Mouse (Mus musculus): ENCODE data around the gene Vmn2r89. TPM values are rescaled to one million over a fixed set of nuclear protein-coding genes. Genes with fewer than 3 reads are reported as not detected.

Vmn2r89 gene
- polyA plus RNA-seq, 1 experiment from 2014 or later, result not detected

- no peaks in the 10 kb centered on the region for H3K27me3 ChIP-seq (replicated peaks)
- ATAC-seq (ENCODE audit: extremely low read depth, insufficient number of reproducible peaks, low FRiP score, low TSS enrichment), result no peak
- no peak overlapping the region for H3K4me2 ChIP-seq
- H3K4me3 ChIP-seq, result no peak overlapping the region
- H3K4me1 ChIP-seq, result no peaks in the 10 kb centered on the region
- H3K9me3 ChIP-seq, result no peaks in the 10 kb centered on the region
- H3K9ac ChIP-seq, result no peak overlapping the region
- no peaks in the 10 kb centered on the region for H3K36me3 ChIP-seq
- 73% methylated on average over 1 of the region's 1 CpGs for WGBS
- H3K27ac ChIP-seq (replicated peaks), result no peak overlapping the region
Observed at GRCm38 (mm10) chr14:51486111-51486510, 34.5 kb downstream of the Vmn2r89 start.

- Histone ChIP-seq H3K9ac (no peak overlapping the region), H3K27me3 (replicated peaks) (no peaks in the 10 kb centered on the region), H3K9me3 (no peaks in the 10 kb centered on the region), H3K36me3 (no peaks in the 10 kb centered on the region), H3K4me2 (no peak overlapping the region), H3K4me3 (no peak overlapping the region), H3K27ac (replicated peaks) (no peak overlapping the region), H3K4me1 (no peaks in the 10 kb centered on the region)
- 72% methylated on average over 2 of the region's 2 CpGs for WGBS
- ATAC-seq (ENCODE audit: extremely low read depth, insufficient number of reproducible peaks, low FRiP score, low TSS enrichment), result no peak
Observed at GRCm38 (mm10) chr14:51495781-51496180, 44.1 kb downstream of the Vmn2r89 start.

DNA sequence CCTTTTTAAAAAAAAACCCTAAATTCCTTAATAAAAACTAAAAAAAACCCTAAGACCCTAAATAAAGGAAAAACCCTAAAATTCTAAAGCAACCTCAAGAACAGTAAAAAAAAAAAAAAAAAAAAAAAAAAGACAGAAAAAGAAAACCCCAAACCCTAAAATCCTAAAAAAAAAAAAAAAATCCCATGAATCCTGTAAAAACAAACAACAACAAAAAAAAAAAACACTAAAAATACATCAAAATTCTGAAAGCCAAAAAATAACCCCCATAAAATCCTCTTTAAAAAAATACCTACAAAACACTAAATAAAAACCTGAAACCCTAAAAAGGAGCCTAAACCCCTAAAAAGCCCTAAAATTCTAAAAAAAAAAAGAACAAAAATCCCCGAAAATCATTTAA, 45.3 kb downstream of the Vmn2r89 start:
- no peaks in the 10 kb centered on the region for H3K4me1 ChIP-seq
- H3K27me3 ChIP-seq (replicated peaks), result no peaks in the 10 kb centered on the region
- no peak overlapping the region for H3K4me2 ChIP-seq
- no peaks in the 10 kb centered on the region for H3K36me3 ChIP-seq
- no peak overlapping the region for H3K4me3 ChIP-seq
- H3K27ac ChIP-seq (replicated peaks), result no peak overlapping the region
- no peak overlapping the region for H3K9ac ChIP-seq
- WGBS, result 70% methylated on average over 1 of the region's 1 CpGs
- no peaks in the 10 kb centered on the region for H3K9me3 ChIP-seq
- ATAC-seq (ENCODE audit: extremely low read depth, insufficient number of reproducible peaks, low FRiP score, low TSS enrichment), result no peak

DNA sequence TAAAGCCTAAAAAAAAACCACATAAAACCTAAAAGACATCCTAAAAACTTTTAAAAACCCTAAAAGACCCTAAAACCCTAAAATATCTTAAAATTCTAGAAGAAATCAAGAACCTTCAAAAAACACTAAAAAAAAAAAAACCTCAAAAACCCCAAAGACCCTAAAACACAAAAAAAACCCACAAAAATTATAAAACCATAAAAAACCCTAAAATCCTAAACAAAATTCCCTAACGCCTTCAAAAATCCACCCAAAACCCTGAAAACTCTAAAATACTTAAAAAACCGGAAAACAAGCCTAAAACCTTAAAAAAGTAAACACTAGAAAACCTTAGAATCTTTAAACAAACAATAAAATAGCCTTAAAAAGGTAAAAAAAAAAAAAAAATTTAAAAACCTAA, 46.3 kb downstream of the Vmn2r89 start:
- Histone ChIP-seq H3K27ac (replicated peaks) (no peak overlapping the region), H3K4me3 (no peak overlapping the region), H3K4me1 (no peaks in the 10 kb centered on the region), H3K9ac (no peak overlapping the region), H3K9me3 (no peaks in the 10 kb centered on the region), H3K27me3 (replicated peaks) (no peaks in the 10 kb centered on the region), H3K36me3 (no peaks in the 10 kb centered on the region), H3K4me2 (no peak overlapping the region)
- 80% methylated on average over 2 of the region's 2 CpGs for WGBS
- no peak for ATAC-seq (ENCODE audit: extremely low read depth, insufficient number of reproducible peaks, low FRiP score, low TSS enrichment)

GRCm38 (mm10) chr14:51499707-51500275, 48.1 kb downstream of the Vmn2r89 start:
- no peaks in the 10 kb centered on the region for H3K36me3 ChIP-seq
- 81% methylated on average over 2 of the region's 2 CpGs for WGBS

GRCm38 (mm10) chr14:51500461-51500860, 48.8 kb downstream of the Vmn2r89 start:
- ATAC-seq (ENCODE audit: extremely low read depth, insufficient number of reproducible peaks, low FRiP score, low TSS enrichment), result no peak
- 81% methylated on average over 4 of the region's 4 CpGs for WGBS

More at GRCm38 (mm10) chr14:51499707-51500275, 48.1 kb downstream of the Vmn2r89 start:
- no peak overlapping the region for H3K27ac ChIP-seq (replicated peaks)
- H3K4me1 ChIP-seq, result no peaks in the 10 kb centered on the region
- no peak for ATAC-seq (ENCODE audit: extremely low read depth, insufficient number of reproducible peaks, low FRiP score, low TSS enrichment)
- H3K9ac ChIP-seq, result no peak overlapping the region
- no peaks in the 10 kb centered on the region for H3K9me3 ChIP-seq
- H3K4me2 ChIP-seq, result no peak overlapping the region
- no peak overlapping the region for H3K4me3 ChIP-seq
- no peaks in the 10 kb centered on the region for H3K27me3 ChIP-seq (replicated peaks)

GRCm38 (mm10) chr14:51507416-51507815, 55.8 kb downstream of the Vmn2r89 start:
- Histone ChIP-seq H3K9me3 (no peaks in the 10 kb centered on the region), H3K27ac (replicated peaks) (no peak overlapping the region), H3K36me3 (no peaks in the 10 kb centered on the region), H3K4me1 (no peaks in the 10 kb centered on the region), H3K27me3 (replicated peaks) (no peaks in the 10 kb centered on the region), H3K4me2 (no peak overlapping the region), H3K4me3 (no peak overlapping the region), H3K9ac (no peak overlapping the region)
- ATAC-seq (ENCODE audit: extremely low read depth, insufficient number of reproducible peaks, low FRiP score, low TSS enrichment), result no peak
- 92% methylated on average over 8 of the region's 8 CpGs for WGBS

More at GRCm38 (mm10) chr14:51500461-51500860, 48.8 kb downstream of the Vmn2r89 start:
- H3K27ac ChIP-seq (replicated peaks), result no peak overlapping the region
- no peak overlapping the region for H3K9ac ChIP-seq
- no peak overlapping the region for H3K4me2 ChIP-seq
- no peaks in the 10 kb centered on the region for H3K9me3 ChIP-seq
- H3K27me3 ChIP-seq (replicated peaks), result no peaks in the 10 kb centered on the region
- no peaks in the 10 kb centered on the region for H3K36me3 ChIP-seq
- no peaks in the 10 kb centered on the region for H3K4me1 ChIP-seq
- no peak overlapping the region for H3K4me3 ChIP-seq

Other genes with a start within 250 kb of the Vmn2r89 start
- gene Ear14, start 248.5 kb upstream of the Vmn2r89 start, polyA plus RNA-seq (2015; fragmentation: Nextera tagmentation; extraction: Ambion mirVana), result not detected in 2 replicates
- not detected in 2 replicates for gene Rnase2a, start 195.7 kb upstream of the Vmn2r89 start, polyA plus RNA-seq (2015; fragmentation: Nextera tagmentation; extraction: Ambion mirVana)
- not detected in 2 replicates for gene Gm7247, start 90.1 kb upstream of the Vmn2r89 start, polyA plus RNA-seq (2015; fragmentation: Nextera tagmentation; extraction: Ambion mirVana)
- not detected in 2 replicates for gene Vmn2r88, start 41.0 kb upstream of the Vmn2r89 start, polyA plus RNA-seq (2015; fragmentation: Nextera tagmentation; extraction: Ambion mirVana)
- not detected in 2 replicates for gene Gm5622, start 100.9 kb downstream of the Vmn2r89 start, polyA plus RNA-seq (2015; fragmentation: Nextera tagmentation; extraction: Ambion mirVana)
- not detected in 2 replicates for gene Gm17175, start 122.2 kb downstream of the Vmn2r89 start, polyA plus RNA-seq (2015; fragmentation: Nextera tagmentation; extraction: Ambion mirVana)
- not detected in 2 replicates for gene Gm17174, start 140.3 kb downstream of the Vmn2r89 start, polyA plus RNA-seq (2015; fragmentation: Nextera tagmentation; extraction: Ambion mirVana)
- not detected in 2 replicates for gene Gm17078, start 159.5 kb downstream of the Vmn2r89 start, polyA plus RNA-seq (2015; fragmentation: Nextera tagmentation; extraction: Ambion mirVana)
- gene Gm4181, start 183.8 kb downstream of the Vmn2r89 start, polyA plus RNA-seq (2015; fragmentation: Nextera tagmentation; extraction: Ambion mirVana), result not detected in 2 replicates
- not detected in 2 replicates for gene Gm17079, start 243.6 kb downstream of the Vmn2r89 start, polyA plus RNA-seq (2015; fragmentation: Nextera tagmentation; extraction: Ambion mirVana)

Measured in heart, embryonic 13.5 days (tissue).